Mouse (Mus musculus) intestine, postnatal 0 days (tissue): ENCODE measurements around the gene Prkcd. TPM values are rescaled to one million over a fixed set of nuclear protein-coding genes. Genes with fewer than 3 reads are reported as not detected.
"Not testable (repeated sequence)": the region's sequence is repeated elsewhere in the genome, so short reads cannot be mapped to it uniquely, and the experiment has no call there.

Experiments
- ATAC-seq: fragments of 200-750 bp; cut with Nextera tagmentation; 2 replicates; pipeline ENCODE4 v1.8.0; 2017; ENCODE audit warnings: mild to moderate bottlenecking, moderate TSS enrichment, moderate library complexity
- H3K27ac ChIP-seq: fragments of 300-500 bp; sonication (generic); 2 replicates; pipeline ENCODE4 v1.5.1; 2014; ENCODE audit warnings: mild to moderate bottlenecking, low read depth, low read length, moderate library complexity
- H3K27me3 ChIP-seq: fragments of 300-500 bp; sonication (generic); replicated peaks from 2 replicates; pipeline ENCODE4 v1.6.1; 2014; ENCODE audit warnings: low read length, mixed read lengths; ENCODE audit not compliant: control insufficient read depth, insufficient read depth
- H3K36me3 ChIP-seq: fragments of 300-500 bp; sonication (generic); 2 replicates; pipeline ENCODE4 v1.6.1; 2014; ENCODE audit warnings: mild to moderate bottlenecking, moderate library complexity; ENCODE audit not compliant: control insufficient read depth, insufficient read depth
- H3K4me1 ChIP-seq: fragments of 300-500 bp; sonication (generic); replicated peaks from 2 replicates; pipeline ENCODE4 v1.6.1; 2014; ENCODE audit warnings: antibody characterized with exemption, low read length, mixed read lengths; ENCODE audit not compliant: control insufficient read depth, insufficient read depth
- H3K4me2 ChIP-seq: fragments of 300-500 bp; sonication (generic); replicated peaks from 2 replicates; pipeline ENCODE4 v1.6.1; 2014; ENCODE audit warnings: low read depth, mild to moderate bottlenecking, moderate library complexity
- H3K4me3 ChIP-seq: fragments of 300-500 bp; sonication (generic); 2 replicates; pipeline ENCODE4 v1.5.1; 2014; ENCODE audit warnings: low read depth, low read length
- H3K9ac ChIP-seq: fragments of 300-500 bp; sonication (generic); 2 replicates; pipeline ENCODE4 v1.6.1; 2014; ENCODE audit warnings: mild to moderate bottlenecking, low read depth, low read length
- H3K9me3 ChIP-seq: fragments of 300-500 bp; sonication (generic); 2 replicates; pipeline ENCODE4 v1.6.1; 2016; ENCODE audit warnings: mixed run types; ENCODE audit not compliant: control insufficient read depth
- CTCF ChIP-seq: sonication (generic); IDR thresholded peaks from 2 replicates; pipeline ENCODE4 v1.5.1; 2016; ENCODE audit warnings: low read depth, mild to moderate bottlenecking, control low read depth, antibody characterized with exemption, moderate library complexity
- WGBS: fragments of 180-500 bp; shearing (Covaris S2); extraction: QIAGEN DNeasy Blood & Tissue Kit; methylation state at CpG from one replicate; pipeline ENCODE4 v1.1.7; 2014; 5-methylcytosine and 5-hydroxymethylcytosine counted together
- polyA plus RNA-seq: library from polyadenylated mRNA; unstranded; fragments of >200 nt; fragmentation: Nextera tagmentation; extraction: Ambion mirVana; gene quantifications from 2 replicates; pipeline ENCODE4 v1.2.1, GENCODE M21; 2015

Gene Prkcd
- polyA plus RNA-seq, 1 experiment from 2014 or later: 54.7 TPM

GRCm38 (mm10) chr14:30584497-30585251 lies 41.3 kb downstream of the Prkcd start:
- H3K4me1 ChIP-seq: no peaks in the 10 kb centered on the region
- no peak overlapping the region for H3K4me2 ChIP-seq
- no peak overlapping the region for H3K9ac ChIP-seq
- 42% methylated on average over 19 of the region's 19 CpGs for WGBS
- TF ChIP-seq CTCF: no peak
- H3K4me3 ChIP-seq: no peak overlapping the region
- H3K27me3 ChIP-seq: no peaks in the 10 kb centered on the region
- no peaks in the 10 kb centered on the region for H3K9me3 ChIP-seq
- no peaks in the 10 kb centered on the region for H3K36me3 ChIP-seq
- ATAC-seq: no peak
- no peak overlapping the region for H3K27ac ChIP-seq

DNA sequence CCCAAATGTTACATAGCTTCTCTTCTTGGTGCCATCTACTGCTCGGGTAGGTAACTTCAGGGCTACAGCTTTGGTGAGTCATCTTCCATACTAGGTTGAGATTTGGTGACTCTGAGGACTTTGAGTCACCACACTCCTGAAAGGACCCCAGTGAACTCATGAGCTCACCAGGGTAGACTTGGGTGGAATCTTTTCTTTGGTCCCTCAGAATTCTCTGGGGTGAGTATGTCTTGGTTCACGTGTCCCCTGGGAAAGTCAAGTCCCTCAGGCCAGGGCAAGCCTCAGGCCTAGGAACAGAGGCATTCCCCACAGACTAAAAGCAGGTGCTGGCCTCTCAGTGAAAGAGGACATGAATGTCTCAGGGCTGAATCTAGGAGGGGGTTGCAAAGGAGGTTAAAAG lies 41.9 kb downstream of the Prkcd start:
- WGBS: 52% methylated on average over 2 of the region's 2 CpGs
- no peak; the same call in 1 of the 2 replicates for ATAC-seq
- Histone ChIP-seq H3K4me1 (no peaks in the 10 kb centered on the region), H3K9ac (no peak overlapping the region), H3K36me3 (no peaks in the 10 kb centered on the region), H3K4me3 (no peak overlapping the region), H3K4me2 (no peak overlapping the region), H3K9me3 (no peaks in the 10 kb centered on the region), H3K27ac (no peak overlapping the region), H3K27me3 (no peaks in the 10 kb centered on the region)
- TF ChIP-seq CTCF: no peak

- no peak for TF ChIP-seq CTCF
- 79% methylated on average over 1 of the region's 1 CpGs for WGBS
- peaks cover 3% of the 10 kb centered on the region; the same call in 1 of the 2 replicates for H3K4me1 ChIP-seq
- H3K36me3 ChIP-seq: no peaks in the 10 kb centered on the region
- ATAC-seq: no peak
- no peak overlapping the region for H3K9ac ChIP-seq
- no peak overlapping the region for H3K4me2 ChIP-seq
- H3K27ac ChIP-seq: no peak overlapping the region
- H3K27me3 ChIP-seq: no peaks in the 10 kb centered on the region
- no peaks in the 10 kb centered on the region for H3K9me3 ChIP-seq
- H3K4me3 ChIP-seq: no peak overlapping the region
Observed at GRCm38 (mm10) chr14:30581238-30581637, 44.8 kb downstream of the Prkcd start.

- TF ChIP-seq CTCF: no peak
- H3K4me2 ChIP-seq: no peak overlapping the region
- no peaks in the 10 kb centered on the region for H3K9me3 ChIP-seq
- no peak overlapping the region for H3K27ac ChIP-seq
- H3K4me1 ChIP-seq: peaks cover 3% of the 10 kb centered on the region; the same call in 1 of the 2 replicates
- H3K9ac ChIP-seq: no peak overlapping the region
- ATAC-seq: no peak
- WGBS: 36% methylated on average over 5 of the region's 5 CpGs
- no peak overlapping the region for H3K4me3 ChIP-seq
- H3K36me3 ChIP-seq: peaks cover 9% of the 10 kb centered on the region
- no peaks in the 10 kb centered on the region for H3K27me3 ChIP-seq
Observed at GRCm38 (mm10) chr14:30579882-30580281, 46.1 kb downstream of the Prkcd start.

DNA sequence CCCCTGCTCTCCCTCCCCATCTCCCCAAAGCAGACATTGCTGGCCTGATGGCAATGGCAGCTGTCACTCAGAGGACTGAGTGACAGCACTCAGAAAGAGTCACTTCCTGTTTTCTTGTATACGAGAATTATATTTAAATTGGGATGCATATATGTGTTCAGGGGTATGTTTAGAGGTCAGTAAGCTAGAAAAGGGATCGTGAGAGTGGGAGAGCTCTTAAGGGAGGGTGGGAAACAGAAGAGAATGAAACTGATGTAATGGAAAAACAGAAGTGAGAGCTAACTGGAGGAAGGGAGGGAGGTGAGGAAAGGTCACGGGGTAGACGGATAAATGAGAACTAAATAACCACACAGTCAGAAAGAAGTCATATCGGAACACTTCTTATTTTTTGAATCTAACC lies 46.8 kb downstream of the Prkcd start:
- H3K4me1 ChIP-seq: peaks cover 3% of the 10 kb centered on the region; the same call in 1 of the 2 replicates
- no peak overlapping the region for H3K4me2 ChIP-seq
- H3K27ac ChIP-seq: no peak overlapping the region
- H3K36me3 ChIP-seq: peaks cover 16% of the 10 kb centered on the region
- no peaks in the 10 kb centered on the region for H3K9me3 ChIP-seq
- no peak for ATAC-seq
- H3K9ac ChIP-seq: no peak overlapping the region
- WGBS: 73% methylated on average over 5 of the region's 5 CpGs
- no peak overlapping the region for H3K4me3 ChIP-seq
- no peaks in the 10 kb centered on the region for H3K27me3 ChIP-seq
- TF ChIP-seq CTCF: no peak

DNA sequence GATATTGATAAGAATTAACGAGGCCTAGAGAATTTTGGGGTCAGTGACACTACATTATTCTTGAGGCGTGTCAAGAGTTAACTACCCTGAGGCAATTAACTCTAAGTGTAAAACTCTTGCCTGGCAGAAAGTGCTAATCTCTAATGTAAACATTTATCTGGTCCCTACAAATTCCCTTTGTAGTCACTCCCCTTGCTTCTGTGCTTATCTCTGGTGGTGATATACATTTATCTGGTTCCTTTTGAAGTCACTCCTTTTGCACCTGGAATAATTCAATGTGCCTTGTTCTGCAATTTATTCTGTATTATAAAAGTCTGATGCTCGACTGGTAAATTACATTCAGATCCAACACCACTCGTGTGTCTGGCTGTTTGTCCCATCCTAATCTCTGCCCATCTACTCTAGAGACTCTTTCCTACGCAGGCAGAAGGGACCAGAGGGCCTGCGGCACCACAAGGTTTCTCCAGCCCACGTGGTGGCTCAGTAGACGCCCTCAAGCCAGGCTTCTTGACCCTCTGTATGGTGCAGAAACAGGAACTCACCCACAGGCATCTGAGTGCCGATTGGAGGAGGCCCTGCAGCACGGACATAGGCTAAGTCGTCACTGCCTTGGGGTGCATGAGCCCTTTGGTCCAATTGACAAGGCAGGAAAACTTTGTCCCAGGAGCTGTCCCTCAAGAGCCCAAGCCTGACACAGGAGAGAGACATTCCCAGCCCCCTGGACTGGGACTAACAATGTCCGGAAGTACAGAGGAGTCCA lies 48.5 kb downstream of the Prkcd start:
- not testable (repeated sequence) for H3K27ac ChIP-seq, H3K9me3 ChIP-seq, H3K4me3 ChIP-seq, H3K9ac ChIP-seq, H3K27me3 ChIP-seq, H3K4me1 ChIP-seq
- Histone ChIP-seq H3K36me3 (peaks cover 33% of the 10 kb centered on the region), H3K4me2 (0 out of 2 replicates have a peak overlapping the region, but pooled peaks have one; percentile 24)
- WGBS: 13% methylated on average over 10 of the region's 12 CpGs
- peak; percentile 61 for ATAC-seq
